Mouse (Mus musculus) lung, embryonic 15.5 days (tissue): ENCODE measurements around the gene Wdr78. TPM values are rescaled to one million over a fixed set of nuclear protein-coding genes. Genes with fewer than 3 reads are reported as not detected.

ENCODE experiments used
- ATAC-seq: fragments of 200-750 bp; cut with Nextera tagmentation; 2 replicates; pipeline ENCODE4 v1.8.0; 2017; ENCODE audit warnings: moderate number of reproducible peaks, borderline replicate concordance; ENCODE audit not compliant: low FRiP score, low TSS enrichment; ENCODE audit errors: extremely low read depth
- H3K27ac ChIP-seq: fragments of 300-500 bp; sonication (generic); 2 replicates; pipeline ENCODE4 v1.5.1; 2015; ENCODE audit warnings: moderate library complexity, mild to moderate bottlenecking, inconsistent platforms
- H3K27me3 ChIP-seq: fragments of 300-500 bp; sonication (generic); 2 replicates; pipeline ENCODE4 v1.6.1; 2015; ENCODE audit warnings: inconsistent platforms
- H3K36me3 ChIP-seq: fragments of 300-500 bp; sonication (generic); 2 replicates; pipeline ENCODE4 v1.6.1; 2015; ENCODE audit warnings: inconsistent platforms
- H3K4me1 ChIP-seq: fragments of 300-500 bp; sonication (generic); 2 replicates; pipeline ENCODE4 v1.6.1; 2015; ENCODE audit warnings: inconsistent platforms
- H3K4me2 ChIP-seq: fragments of 300-500 bp; sonication (generic); 2 replicates; pipeline ENCODE4 v1.6.1; 2015; ENCODE audit warnings: inconsistent platforms, mild to moderate bottlenecking, moderate library complexity
- H3K4me3 ChIP-seq: fragments of 300-500 bp; sonication (generic); 2 replicates; pipeline ENCODE4 v1.5.1; 2015; ENCODE audit warnings: mild to moderate bottlenecking, inconsistent platforms
- H3K9ac ChIP-seq: fragments of 300-500 bp; sonication (generic); 2 replicates; pipeline ENCODE4 v1.6.1; 2015; ENCODE audit warnings: inconsistent platforms
- H3K9me3 ChIP-seq: fragments of 300-500 bp; sonication (generic); 2 replicates; pipeline ENCODE4 v1.6.1; 2016; ENCODE audit warnings: inconsistent platforms
- WGBS: fragments of 180-500 bp; shearing (Covaris S2); methylation state at CpG from one replicate; pipeline ENCODE4 v1.1.7; 2015; 5-methylcytosine and 5-hydroxymethylcytosine counted together
- polyA plus RNA-seq: library from polyadenylated mRNA; unstranded; fragments of >200 nt; fragmentation: Nextera tagmentation; extraction: Ambion mirVana; gene quantifications from 2 replicates; pipeline ENCODE4 v1.2.1, GENCODE M21; 2015

Gene Wdr78
- polyA plus RNA-seq, 1 experiment from 2014 or later: 5.0 TPM

DNA sequence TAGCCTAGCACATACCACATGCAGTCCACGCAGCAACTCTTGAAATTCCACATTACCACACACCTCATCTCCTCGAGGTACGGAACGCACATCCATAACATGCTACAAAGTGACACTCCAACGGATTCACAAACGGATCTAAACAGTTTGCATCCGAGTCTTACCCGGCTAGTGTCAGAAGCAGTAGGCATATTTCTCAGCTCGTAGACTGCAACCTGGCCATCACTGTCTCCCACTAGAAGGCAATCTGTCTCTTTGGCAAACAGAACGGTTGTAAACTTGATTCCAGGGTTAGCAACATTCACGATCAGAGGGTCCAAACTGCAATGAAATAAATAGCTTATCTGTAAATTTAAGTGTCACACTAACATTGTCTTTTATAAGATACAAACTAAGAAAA lies 66.3 kb downstream of the Wdr78 start:
- H3K27ac ChIP-seq: no peak overlapping the region
- no peak overlapping the region for H3K9ac ChIP-seq
- no peak overlapping the region for H3K4me3 ChIP-seq
- ATAC-seq: no peak
- WGBS: 71% methylated on average over 11 of the region's 11 CpGs
- H3K4me2 ChIP-seq: no peak overlapping the region
- no peaks in the 10 kb centered on the region for H3K4me1 ChIP-seq
- H3K27me3 ChIP-seq: no peaks in the 10 kb centered on the region
- H3K9me3 ChIP-seq: no peaks in the 10 kb centered on the region
- no peaks in the 10 kb centered on the region for H3K36me3 ChIP-seq

DNA sequence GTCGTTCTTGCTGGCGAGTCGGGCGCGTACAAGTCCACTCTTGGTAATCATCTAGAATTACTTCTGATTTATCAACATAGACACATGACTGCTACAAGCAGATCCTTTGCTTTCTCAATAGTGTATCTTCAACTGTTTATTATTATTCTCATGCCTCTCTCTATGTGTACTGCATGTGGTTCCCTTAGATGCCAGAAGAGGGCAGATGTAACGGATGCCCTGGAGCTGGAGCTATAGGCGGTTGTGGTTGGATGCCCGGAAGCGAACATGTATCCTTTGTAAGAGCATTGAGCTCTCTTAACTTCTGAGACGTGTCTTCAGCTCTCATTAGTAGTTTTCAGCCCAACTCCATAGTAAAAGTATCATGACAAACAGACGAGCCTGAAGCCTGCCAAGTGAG lies 71.4 kb downstream of the Wdr78 start:
- Histone ChIP-seq H3K4me3 (no peak overlapping the region), H3K4me2 (no peak overlapping the region), H3K4me1 (no peaks in the 10 kb centered on the region), H3K27me3 (no peaks in the 10 kb centered on the region), H3K9ac (no peak overlapping the region), H3K27ac (no peak overlapping the region), H3K36me3 (no peaks in the 10 kb centered on the region), H3K9me3 (no peaks in the 10 kb centered on the region)
- 89% methylated on average over 11 of the region's 11 CpGs for WGBS
- no peak for ATAC-seq

DNA sequence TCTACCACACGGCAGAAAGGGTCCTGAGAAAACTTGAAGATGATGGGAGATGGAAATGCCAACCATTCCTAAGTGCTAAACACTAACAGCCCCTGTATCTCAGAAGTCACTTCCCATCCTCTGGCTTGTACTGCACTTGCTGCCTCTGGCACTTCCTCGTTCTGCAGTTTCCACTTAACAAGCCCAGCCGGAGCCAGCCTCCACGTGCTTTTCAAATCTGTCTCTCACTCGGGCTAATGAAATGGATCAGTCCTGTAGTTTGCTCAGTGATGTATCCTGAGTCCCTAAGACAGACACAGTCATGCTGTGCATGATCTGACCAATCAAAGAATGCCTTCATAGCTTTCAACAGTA lies 74.5 kb downstream of the Wdr78 start:
- Histone ChIP-seq H3K9me3 (no peaks in the 10 kb centered on the region), H3K9ac (no peak overlapping the region), H3K4me1 (no peaks in the 10 kb centered on the region), H3K27ac (no peak overlapping the region), H3K27me3 (no peaks in the 10 kb centered on the region), H3K4me3 (no peak overlapping the region), H3K4me2 (no peak overlapping the region), H3K36me3 (no peaks in the 10 kb centered on the region)
- 56% methylated on average over 5 of the region's 5 CpGs for WGBS
- ATAC-seq: no peak

DNA sequence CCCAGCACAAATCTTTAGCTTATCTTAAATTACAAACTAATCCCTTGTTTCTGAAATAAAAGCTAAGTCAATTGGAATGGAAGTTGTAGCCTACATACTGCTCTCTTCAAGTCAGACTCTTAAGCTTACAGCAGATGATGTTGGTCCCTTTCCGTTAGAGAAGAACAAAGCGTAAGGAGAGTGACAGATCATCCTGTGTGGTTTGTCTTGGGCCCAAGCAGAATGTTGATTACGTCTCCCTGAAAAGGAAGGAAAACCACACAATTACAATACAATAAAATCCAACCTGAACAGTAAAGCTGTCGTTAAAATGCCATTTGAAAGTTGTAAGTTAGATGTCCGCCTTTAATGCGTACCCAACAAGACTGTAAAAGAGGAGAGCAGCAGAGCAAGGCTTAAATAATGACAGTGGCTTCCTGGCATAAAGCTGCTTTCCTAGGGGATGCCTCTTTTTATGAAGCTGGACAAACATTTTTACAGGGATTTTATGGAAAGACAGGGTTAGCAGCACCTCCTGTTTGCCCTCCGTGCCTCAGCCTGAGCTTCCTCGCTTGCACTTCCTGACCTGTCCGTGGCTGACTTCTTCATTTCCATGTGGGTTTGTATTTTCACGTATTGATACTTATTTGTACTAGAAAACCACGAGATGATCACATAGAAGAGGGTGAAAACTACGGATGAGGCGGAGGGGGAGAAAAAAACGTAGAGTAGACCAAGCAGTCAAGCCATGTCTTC lies 75.1 kb downstream of the Wdr78 start:
- no peak overlapping the region for H3K4me3 ChIP-seq
- no peaks in the 10 kb centered on the region for H3K27me3 ChIP-seq
- ATAC-seq: no peak
- WGBS: 82% methylated on average over 14 of the region's 14 CpGs
- no peak overlapping the region for H3K27ac ChIP-seq
- H3K4me1 ChIP-seq: no peaks in the 10 kb centered on the region
- no peaks in the 10 kb centered on the region for H3K36me3 ChIP-seq
- H3K4me2 ChIP-seq: no peak overlapping the region
- H3K9ac ChIP-seq: no peak overlapping the region
- H3K9me3 ChIP-seq: no peaks in the 10 kb centered on the region

DNA sequence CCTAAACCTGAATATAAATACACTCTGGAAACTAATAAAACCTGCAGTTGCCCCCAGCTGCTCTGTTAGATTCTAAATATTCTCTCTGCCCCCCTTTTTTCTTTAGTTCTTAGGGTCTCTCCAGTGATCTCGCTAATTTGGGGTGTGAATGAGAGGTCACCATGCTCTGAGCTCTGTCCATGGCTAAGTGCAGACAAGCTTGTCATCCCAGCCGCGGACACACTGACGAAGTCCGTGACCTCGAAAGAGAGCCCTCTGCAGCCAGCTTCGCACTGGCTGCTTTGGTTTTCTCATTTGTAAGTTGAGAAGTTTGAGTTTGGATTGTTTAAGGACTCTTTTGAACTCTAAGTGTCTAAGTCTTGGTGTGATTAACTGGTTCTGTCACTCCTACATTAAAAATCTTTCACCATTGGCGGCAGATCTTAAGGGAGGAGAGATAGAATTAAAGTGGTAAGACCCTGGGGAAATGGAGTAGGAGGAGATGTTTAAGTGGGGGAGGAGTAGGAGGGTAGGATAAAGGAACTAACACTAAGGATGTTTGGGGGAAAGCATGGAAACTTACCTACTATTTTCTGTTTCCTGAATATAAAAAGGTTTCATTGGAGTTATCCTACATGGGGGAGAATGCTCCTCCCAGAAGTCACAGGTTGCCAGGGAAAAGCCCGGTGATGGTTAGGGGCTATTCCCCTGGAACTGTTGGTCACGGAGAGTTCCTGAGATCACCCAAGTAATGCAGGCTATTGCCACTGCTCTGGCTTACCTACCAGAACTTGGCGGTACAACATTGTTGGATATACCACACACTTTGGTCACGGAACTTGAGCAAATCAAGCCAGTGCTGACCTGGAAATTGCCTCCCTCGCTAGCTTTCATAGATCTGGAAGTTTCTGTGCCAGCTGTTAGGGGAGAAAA lies 85.9 kb downstream of the Wdr78 start:
- Histone ChIP-seq H3K9ac (no peak overlapping the region), H3K4me1 (no peaks in the 10 kb centered on the region), H3K4me2 (no peak overlapping the region), H3K27ac (no peak overlapping the region), H3K27me3 (no peaks in the 10 kb centered on the region), H3K9me3 (no peaks in the 10 kb centered on the region), H3K4me3 (no peak overlapping the region), H3K36me3 (no peaks in the 10 kb centered on the region)
- no peak for ATAC-seq
- 43% methylated on average over 13 of the region's 13 CpGs for WGBS

DNA sequence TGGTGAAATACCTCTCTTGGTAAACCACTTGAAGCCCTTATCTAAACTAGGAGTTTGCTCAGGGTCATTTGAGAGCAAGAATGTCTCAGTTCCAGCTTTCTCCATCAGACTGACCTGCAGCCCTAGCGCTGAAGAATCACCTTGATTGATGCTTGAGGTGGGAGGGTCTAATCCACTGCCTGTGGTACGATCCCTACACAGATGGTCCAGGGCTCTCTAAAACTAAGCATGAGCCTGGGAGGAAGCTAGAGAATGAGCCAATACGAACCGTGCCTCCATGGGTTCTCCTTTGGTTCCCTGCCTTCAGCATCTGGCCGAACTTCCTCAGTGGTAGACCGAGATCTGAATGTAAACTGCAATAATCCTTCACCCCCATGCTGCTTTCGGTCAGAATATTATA lies 86.6 kb downstream of the Wdr78 start:
- ATAC-seq: no peak
- 57% methylated on average over 7 of the region's 7 CpGs for WGBS
- no peak overlapping the region for H3K9ac ChIP-seq

DNA sequence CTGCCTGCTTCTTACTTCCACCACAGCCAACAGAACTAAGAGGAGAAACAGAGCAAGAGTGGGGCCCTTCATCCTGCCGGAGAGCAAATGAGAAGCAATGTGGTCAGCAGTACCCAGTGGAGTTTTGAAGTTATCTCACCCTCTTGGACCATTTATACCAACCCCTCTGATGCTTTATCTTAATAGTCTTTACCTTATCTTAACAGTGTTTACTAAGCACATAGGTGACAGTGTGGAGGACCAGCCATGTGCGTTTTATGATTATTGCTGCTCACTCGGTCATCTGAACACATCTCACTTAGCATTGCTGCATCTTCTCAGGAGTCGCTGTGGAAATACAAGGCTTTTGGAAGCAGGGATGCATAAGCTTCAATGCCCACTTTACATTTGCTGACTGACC lies 87.7 kb downstream of the Wdr78 start, which contains the start of gene Insl5:
Gene Insl5, minus strand, starts transcription at position 222 of the 400 bp plus-strand sequence.
- no peak within 1 kb of the TSS for H3K9ac ChIP-seq
- H3K36me3 ChIP-seq: no peaks in the 10 kb centered on the region
- no peaks in the 10 kb centered on the region for H3K27me3 ChIP-seq
- ATAC-seq: no peak
- H3K4me3 ChIP-seq: no peak within 1 kb of the TSS
- 49% methylated on average over 4 of the region's 4 CpGs for WGBS
- H3K4me2 ChIP-seq: no peak within 1 kb of the TSS
- H3K27ac ChIP-seq: no peak within 1 kb of the TSS
- no peaks in the 10 kb centered on the region for H3K9me3 ChIP-seq
- no peaks in the 10 kb centered on the region for H3K4me1 ChIP-seq

More for the DNA sequence above, 86.6 kb downstream of the Wdr78 start:
- Histone ChIP-seq H3K36me3 (no peaks in the 10 kb centered on the region), H3K4me2 (no peak overlapping the region), H3K27ac (no peak overlapping the region), H3K4me1 (no peaks in the 10 kb centered on the region), H3K4me3 (no peak overlapping the region), H3K27me3 (no peaks in the 10 kb centered on the region), H3K9me3 (no peaks in the 10 kb centered on the region)

DNA sequence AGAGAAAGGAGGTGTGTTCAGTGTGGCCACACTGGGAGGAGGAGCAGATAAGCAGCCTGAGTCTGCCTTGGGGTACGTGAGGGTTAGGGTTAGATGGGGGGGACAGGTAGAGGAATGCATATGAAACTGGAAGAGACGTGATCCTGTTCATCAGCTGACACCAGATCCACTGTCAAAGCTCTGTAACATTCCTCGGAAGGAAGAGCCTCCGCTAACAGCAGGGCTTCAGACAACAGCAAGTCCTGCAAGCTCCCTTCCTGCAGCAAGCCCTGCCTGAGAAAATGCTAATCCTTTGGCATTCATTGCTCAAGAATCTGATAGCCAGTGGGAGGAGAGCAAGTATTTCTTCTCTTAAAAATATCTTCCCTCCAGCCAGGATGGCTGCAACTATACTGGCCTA lies 100.9 kb downstream of the Wdr78 start:
- Histone ChIP-seq H3K9ac (no peak overlapping the region), H3K9me3 (no peaks in the 10 kb centered on the region), H3K4me2 (no peak overlapping the region), H3K27ac (no peak overlapping the region), H3K27me3 (no peaks in the 10 kb centered on the region), H3K36me3 (no peaks in the 10 kb centered on the region), H3K4me1 (peaks cover 5% of the 10 kb centered on the region), H3K4me3 (no peak overlapping the region)
- 11% methylated on average over 4 of the region's 4 CpGs for WGBS
- no peak for ATAC-seq

DNA sequence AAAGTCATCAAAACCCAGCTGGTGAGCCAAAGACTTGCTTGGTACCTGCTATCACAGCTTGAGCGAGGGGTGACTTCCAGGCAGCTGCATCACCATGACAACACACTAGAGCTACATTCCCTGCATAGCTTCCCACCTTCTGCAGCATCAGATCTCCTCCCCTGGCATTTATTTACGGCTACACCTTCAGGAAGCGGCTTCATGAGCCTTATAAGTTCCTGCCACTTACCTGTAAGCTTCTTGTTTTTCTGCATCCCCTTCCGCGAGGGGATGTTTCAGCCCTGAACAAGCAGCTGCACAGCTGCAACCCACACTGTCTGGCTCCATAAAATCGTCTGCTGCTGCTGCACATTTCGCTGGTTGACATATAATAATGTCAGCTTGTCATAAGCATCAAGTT lies 102.5 kb downstream of the Wdr78 start:
- Histone ChIP-seq H3K4me3 (no peak overlapping the region), H3K9me3 (no peaks in the 10 kb centered on the region), H3K9ac (no peak overlapping the region), H3K27me3 (no peaks in the 10 kb centered on the region), H3K4me1 (peaks cover 10% of the 10 kb centered on the region), H3K36me3 (no peaks in the 10 kb centered on the region), H3K4me2 (no peak overlapping the region), H3K27ac (no peak overlapping the region)
- no peak for ATAC-seq
- WGBS: 23% methylated on average over 7 of the region's 7 CpGs

DNA sequence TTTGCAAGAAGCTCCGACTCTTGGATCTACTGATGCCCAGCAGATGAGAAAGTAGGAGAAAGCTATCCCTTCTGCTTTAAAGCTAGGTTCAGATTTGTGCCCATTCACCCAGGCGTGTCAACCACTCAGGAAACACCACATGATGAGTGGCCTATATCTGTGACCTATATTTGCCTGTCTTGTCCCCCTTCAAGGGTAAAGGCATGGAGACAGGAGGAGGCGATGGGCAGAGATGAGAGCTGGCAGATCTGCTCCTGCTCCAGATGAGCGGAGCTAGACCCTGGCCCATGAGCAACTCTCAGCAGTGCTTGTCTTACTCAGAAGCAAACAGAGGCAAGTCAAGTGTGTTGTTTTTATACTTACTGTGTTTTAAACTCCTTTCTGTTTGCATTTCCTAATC lies 103.6 kb downstream of the Wdr78 start:
- Histone ChIP-seq H3K9ac (no peak overlapping the region), H3K4me2 (no peak overlapping the region), H3K27me3 (no peaks in the 10 kb centered on the region), H3K9me3 (no peaks in the 10 kb centered on the region), H3K4me1 (peaks cover 15% of the 10 kb centered on the region), H3K4me3 (no peak overlapping the region), H3K27ac (no peak overlapping the region), H3K36me3 (no peaks in the 10 kb centered on the region)
- 88% methylated on average over 4 of the region's 4 CpGs for WGBS
- ATAC-seq: no peak

DNA sequence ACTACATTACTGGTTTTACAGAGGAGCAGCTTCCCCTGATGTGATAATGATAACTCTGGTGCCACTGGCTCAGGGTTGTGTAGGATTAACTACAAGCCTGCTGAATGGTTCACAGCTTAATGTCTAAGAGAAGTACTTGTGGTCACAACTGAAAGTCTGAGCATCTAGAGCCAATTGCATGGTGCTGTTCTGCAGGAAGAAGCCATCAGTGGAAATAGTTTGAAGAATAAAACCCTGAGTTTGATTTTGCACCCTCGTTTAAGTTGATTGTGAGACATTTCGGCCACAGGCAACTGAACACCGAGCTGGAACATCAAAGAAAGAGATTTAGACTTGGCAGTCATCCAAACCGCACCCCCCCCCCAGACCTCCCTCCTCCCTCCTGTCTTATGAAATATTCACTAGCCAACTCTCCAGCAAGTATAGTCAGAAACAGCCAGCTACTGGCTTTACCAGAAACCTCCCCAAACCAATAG lies 107.4 kb downstream of the Wdr78 start:
- H3K36me3 ChIP-seq: no peaks in the 10 kb centered on the region
- no peaks in the 10 kb centered on the region for H3K27me3 ChIP-seq
- H3K4me2 ChIP-seq: no peak overlapping the region
- WGBS: 15% methylated on average over 4 of the region's 4 CpGs
- no peak for ATAC-seq
- no peaks in the 10 kb centered on the region for H3K9me3 ChIP-seq
- H3K4me1 ChIP-seq: peaks cover 10% of the 10 kb centered on the region
- no peak overlapping the region for H3K27ac ChIP-seq
- no peak overlapping the region for H3K9ac ChIP-seq
- no peak overlapping the region for H3K4me3 ChIP-seq

DNA sequence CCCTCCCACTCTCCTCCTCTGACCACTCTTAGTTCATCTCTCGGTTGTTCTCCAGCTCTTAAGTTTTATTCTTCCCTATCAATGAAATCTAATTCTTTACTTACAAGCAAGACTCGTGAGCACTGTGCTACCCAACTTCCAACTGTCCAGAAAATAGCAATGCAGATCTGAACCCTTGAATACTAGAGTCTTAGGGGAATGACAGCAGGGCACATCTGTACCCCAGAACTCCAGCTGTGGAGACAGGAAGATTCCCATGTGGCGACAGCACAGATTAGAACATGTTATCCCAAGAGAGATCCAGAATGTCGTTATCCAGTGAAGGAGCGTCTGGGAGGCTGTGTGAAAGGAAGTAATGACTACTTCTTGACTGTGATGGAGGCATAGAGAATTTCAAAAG lies 108.1 kb downstream of the Wdr78 start:
- no peaks in the 10 kb centered on the region for H3K27me3 ChIP-seq
- 70% methylated on average over 5 of the region's 5 CpGs for whole genome bisulfite sequencing
- H3K9me3 ChIP-seq: no peaks in the 10 kb centered on the region
- H3K4me3 ChIP-seq: no peak overlapping the region
- H3K4me2 ChIP-seq: no peak overlapping the region
- peaks cover 10% of the 10 kb centered on the region for H3K4me1 ChIP-seq
- ATAC-seq: no peak
- H3K36me3 ChIP-seq: no peaks in the 10 kb centered on the region
- no peak overlapping the region for H3K9ac ChIP-seq
- no peak overlapping the region for H3K27ac ChIP-seq
